Mouse (Mus musculus) heart, adult 2 months (tissue): ENCODE results near the gene Vangl1.

Experiments used
- CTCF ChIP-seq: fragments of 200-600 bp; IDR thresholded peaks from 2 replicates; pipeline ENCODE4 v1.8.1; 2022; ENCODE audit warnings: antibody characterized with exemption, mild to moderate bottlenecking, moderate library complexity
- EP300 ChIP-seq: fragments of 200-500 bp; IDR thresholded peaks from 2 replicates; pipeline ENCODE4 v1.6.1; 2011; ENCODE audit warnings: low read depth, low read length, control low read depth; ENCODE audit not compliant: insufficient read depth

GRCm38 (mm10) chr3:102252927-102253326, 48.4 kb upstream of the Vangl1 start:
- TF ChIP-seq CTCF (no peak), EP300 (no peak)
